Mouse (Mus musculus) neural tube, embryonic 10.5 days (tissue): ENCODE results near the gene Camta1.

Experiments used
- DNase-seq: peaks from one replicate; pipeline ENCODE4 v3.0.0-alpha.2; 2017; ENCODE audit warnings: low spot score; ENCODE audit errors: extremely low spot score

Gene Camta1

DNA sequence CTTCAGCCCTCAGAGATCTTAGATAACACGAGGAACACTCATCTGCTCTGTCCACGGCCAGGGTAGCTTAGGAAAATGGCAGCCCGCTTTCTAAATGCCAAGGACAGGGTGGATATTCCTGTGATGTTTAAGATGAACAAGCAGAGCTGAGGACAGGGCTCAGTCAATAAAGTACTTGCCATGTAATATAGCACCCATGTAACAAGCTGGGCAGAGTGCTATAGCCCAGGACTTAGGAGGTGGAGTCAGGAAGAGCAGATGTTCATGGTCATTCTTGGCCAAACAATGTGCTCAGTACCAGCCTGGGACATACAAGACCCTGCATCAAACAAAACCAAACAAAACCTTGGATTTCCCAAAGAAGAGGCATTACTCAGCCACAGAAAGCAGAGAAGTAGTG is 407.6 kb downstream of the Camta1 start:
- DNase-seq = no peak

DNA sequence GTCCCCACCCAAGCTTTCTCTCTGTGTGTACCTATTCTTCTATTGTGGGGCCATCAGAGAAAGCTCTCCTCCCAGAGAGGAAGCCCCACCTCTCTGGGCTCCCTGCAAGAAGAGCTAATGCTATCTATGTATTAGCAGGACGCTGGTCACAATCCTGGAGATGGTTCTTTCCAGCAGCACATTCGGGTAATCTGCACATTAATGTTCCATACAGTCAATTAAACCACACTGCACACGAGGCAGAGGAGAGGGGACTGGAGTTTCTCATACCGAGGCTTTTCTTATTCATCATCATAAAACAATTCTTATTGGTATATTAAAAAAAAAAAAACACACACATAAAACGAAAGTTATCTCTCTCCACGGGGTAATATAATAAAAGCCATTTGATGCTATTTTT is 409.8 kb downstream of the Camta1 start:
- DNase-seq = no peak

DNA sequence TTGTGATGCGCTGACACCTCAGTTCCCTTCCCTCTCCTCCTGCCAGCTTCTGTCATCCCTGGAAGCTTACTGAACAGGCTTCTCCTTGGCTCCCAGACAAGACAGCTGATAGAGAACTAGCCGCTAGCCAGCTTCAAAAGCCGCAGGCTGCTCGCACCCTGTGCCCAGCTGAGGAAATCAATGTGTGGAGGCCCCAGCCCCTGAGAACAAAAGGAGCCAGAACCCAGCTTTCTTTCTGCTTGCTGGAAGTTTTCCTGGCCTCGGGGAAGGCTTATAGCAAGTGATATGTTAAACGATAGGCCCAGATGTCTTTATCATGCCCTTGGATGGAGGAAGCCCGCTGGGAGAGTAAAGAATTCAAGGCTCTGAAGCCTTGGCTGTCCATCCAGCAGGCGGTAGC is 411.7 kb downstream of the Camta1 start:
- DNase-seq = no peak

DNA sequence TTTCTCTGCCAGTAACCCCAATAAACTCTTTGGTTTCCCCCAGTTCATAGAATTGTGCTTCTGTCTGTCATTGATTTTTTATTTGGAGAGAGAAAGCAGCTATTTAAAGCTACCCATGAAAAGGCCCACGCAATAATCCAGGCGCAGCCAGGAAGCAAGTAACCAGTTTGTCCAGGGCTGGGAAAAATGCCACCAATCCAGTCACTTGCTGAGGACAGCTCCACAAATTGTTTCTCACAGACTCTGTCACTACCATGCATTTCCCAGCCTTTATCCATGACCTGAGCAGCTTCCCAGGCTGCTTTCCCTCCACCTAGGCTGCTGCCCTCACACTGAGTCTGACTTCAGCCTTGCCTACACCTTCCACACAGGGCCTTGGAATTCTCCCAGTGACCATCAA is 413.3 kb downstream of the Camta1 start:
- DNase-seq = no peak

DNA sequence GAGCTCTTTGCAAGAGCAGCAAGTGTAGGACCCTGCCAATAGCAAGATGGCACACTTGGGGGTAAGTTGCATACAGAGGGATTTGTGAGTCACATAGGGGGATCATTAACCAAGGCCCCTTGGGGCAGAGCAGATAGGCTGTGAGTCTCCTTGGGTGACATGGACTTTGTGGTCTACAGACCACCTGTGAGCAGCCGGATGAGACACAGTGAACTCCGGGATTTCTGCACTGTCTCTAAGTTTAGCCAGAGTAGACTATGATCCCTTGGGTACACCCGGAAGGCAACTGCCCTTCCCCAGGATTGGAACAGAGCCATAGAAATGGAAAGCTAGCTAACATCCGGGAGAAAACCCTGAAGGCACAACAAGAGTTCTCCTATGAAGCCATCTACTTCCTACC is 417.0 kb downstream of the Camta1 start:
- no peak for DNase-seq

DNA sequence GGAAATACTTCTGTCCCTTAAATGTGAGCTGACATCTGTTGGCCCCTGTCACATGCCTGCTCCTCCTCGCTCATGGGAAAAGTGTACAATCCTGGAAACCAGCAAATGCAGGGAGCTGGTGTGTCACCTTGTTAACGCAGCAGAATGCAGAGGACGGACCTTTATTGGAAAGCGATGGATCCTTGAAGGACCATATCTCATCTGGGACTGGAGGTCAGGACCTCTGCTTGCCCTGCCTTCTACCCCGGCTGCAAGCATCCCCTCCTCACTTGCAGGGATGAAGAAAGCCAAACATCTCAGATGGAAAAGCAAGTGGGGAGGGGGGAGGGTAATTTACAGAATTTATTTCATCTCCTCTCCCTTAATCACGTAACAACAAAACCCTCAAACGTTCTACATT is 423.1 kb downstream of the Camta1 start:
- peak; percentile 24 for DNase-seq

DNA sequence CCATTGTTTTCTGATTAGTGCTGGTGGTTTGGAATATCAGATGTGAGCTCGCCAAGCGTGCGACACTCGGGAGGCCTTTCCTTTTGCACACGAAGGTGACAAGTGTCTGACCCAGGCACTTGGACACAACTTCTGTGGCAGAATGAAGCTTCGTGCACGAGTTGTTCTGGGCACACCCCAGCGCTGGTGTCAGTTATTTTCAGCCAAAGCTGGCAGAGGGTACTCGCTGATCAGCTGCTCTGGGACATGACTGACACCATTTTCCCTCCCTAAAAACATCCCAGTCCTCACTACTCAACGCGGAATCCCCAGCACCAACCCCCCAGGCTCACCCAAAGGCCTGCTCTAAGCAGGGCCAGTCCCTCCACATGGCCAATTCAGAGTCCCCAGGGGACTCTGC is 423.8 kb downstream of the Camta1 start:
- no peak for DNase-seq

DNA sequence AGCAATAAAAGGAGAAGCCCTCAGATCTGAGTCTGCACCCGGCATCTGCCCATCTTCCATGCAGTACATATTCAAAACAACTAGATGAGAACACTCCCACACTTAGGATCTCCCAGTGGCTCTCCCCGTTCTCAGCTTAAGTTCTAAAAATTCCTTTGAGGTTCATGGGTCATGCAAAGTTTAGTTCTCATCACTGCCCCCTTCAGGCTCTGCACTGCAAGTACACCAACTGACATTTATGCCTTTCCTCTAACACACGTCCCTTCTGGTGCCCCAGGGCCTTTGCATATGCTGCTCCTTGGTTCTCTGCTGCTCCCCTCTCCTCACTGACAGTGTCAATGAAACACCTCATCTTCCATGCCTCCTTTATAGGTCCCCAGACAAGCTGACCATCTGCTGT is 436.5 kb downstream of the Camta1 start:
- DNase-seq = no peak

DNA sequence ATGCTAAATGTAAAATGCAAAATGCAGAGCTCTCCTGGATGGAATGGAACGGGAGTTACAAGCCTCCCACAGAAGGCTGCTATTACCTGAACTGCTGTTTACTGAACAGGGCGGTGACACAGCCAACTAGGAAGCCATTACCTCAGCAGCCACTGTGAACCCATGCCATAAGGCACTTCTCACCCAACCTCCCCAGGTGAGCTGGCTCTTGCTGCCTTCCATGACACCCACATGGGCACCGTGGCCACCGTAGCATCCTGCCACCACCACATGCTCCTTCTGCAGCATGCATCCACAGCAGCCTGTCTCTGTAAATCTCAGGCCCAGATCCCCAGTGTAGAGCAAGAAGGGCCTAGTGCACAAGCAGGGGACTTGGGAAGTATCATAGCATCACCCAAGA is 438.8 kb downstream of the Camta1 start:
- no peak for DNase-seq

DNA sequence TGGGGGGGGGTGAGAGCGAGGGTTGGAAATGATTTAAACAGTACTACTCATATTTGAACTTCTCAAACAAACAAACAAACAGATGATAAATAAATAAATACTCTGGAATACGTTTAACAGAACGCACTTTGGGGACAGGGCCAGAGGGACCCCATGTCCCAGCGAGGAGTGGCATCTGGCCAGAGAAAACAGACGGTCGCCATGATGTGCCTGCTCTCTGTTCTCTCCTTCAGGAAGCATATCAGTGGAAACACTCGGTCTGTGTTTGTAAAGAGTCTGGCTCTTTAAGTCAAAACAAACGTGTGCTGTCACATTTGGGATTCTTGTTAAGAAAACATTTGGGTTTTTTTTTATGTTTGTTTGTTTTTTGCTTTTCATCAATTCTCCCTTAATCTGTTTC is 439.3 kb downstream of the Camta1 start:
- DNase-seq = no peak

DNA sequence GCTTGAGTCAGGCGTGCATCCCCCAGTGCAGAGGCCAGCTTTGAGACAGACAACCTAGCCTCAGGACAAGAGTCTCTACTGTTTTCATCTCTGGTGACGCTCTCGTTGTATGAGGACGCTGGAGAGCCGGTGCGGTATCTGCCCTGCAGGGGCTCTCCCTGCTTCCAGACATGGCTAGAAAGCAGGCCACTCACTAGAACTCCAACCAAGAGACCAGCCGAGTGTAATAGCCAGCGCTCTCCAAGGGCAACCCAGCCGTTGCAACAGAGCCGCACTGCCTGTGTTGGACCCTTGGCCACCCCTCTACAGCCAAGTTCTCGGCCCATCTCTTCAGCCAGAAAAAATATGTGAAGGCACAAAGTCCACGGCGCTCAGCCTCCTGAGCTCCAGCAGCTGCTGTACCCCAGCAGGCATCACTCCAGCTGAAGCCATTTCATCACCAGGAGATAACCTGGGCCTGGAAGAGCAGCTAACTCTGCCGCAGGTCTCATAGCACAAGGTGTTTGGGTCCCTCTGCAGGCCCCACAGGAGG is 443.3 kb downstream of the Camta1 start:
- no peak for DNase-seq

DNA sequence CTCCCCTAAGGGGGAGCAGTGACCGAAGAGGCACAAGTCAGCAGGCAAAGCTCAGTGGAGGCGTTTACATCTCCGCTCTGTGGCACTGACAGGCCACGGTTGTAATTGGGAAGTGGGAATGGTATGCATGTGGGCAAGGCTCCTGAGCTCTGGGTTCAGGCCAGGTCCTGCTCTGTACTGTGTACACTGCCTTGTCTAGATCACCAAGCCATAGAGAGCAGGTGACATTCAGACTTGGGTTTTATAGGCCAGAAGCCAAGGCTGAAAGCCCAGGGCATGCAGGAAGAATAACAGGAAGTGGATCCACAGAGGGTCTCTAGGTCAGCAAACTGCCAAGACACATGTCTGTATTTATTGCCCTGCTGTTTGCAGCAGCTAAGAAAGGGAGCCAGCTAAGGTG is 445.9 kb downstream of the Camta1 start:
- no peak for DNase-seq

DNA sequence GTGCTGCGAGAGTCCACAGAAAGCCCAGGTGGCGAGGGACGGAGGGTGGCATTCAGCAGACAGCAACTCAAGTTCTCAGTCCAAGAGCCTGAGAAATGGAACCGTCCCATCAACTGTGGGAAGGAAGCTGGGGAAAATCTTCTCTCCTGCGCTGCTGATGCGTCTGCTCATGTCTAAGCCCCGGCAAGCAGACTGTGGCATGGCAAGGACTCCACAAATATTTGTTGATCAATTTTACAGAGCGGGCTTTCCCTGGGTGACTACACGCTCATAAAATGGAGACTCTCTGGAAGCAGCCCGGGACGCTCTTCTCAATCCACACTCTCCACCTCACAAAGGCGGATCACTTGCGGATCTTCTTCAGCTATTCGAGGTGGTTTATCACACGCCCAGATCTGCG is 446.3 kb downstream of the Camta1 start:
- DNase-seq = no peak

DNA sequence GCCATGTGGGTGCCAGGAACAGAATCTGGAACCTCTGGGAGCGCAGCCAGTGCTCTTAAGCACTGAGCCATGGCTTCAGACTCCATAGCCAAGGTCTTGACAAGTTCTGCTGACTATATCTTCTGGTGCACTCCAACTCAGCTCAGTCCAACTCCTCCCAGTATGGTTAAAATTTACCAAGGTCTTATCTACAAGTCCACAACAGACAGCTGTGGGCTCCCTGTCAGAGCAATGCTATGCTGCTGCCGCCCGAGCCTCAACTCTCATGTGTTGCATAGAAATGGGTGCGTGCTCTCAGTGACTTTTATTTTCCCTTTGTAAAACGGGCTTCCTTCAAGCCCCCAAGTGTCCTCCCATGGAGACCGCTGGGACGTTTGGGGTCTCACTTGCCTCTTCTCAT is 446.7 kb downstream of the Camta1 start:
- no peak for DNase-seq

DNA sequence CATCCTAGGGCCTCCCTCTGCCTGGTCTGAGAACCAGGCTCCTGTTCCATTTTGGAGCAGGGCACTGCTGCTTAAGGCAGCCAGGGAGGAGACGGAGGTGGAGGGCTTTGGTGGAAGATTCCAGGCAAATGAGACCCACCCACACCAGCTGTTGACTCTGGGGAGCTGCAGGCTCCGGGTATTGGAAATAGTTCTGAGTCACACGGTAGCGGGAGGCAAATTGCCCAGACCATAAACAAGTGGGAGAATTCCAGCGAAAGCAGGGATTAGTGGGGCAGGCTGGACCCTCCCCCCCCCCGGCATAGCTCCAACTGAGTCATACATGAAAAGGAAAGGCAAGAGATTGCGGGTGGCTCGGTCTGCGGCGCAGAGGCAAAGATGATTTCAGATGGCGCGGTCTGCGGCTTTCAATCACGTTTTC is 450.0 kb downstream of the Camta1 start:
- no peak for DNase-seq

DNA sequence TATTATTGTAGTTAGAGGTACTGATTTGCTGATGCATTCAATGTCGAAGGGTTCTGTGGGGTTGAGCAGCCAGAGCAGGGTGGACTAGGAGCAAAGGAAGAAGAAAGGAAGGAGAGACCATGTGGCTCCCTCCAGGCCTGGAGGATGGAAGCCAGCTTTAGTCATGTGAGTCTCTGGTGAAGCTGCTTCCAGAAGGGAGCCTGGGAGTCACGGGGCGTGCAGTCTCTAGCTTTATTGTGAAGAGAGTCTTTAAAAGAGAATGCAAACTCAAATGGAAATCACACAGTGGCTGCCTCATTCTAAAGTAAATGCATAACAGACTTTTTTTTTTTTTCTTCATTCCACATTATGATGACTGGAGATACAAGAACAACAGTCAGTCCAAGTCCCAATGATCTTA is 450.7 kb downstream of the Camta1 start:
- DNase-seq = no peak

DNA sequence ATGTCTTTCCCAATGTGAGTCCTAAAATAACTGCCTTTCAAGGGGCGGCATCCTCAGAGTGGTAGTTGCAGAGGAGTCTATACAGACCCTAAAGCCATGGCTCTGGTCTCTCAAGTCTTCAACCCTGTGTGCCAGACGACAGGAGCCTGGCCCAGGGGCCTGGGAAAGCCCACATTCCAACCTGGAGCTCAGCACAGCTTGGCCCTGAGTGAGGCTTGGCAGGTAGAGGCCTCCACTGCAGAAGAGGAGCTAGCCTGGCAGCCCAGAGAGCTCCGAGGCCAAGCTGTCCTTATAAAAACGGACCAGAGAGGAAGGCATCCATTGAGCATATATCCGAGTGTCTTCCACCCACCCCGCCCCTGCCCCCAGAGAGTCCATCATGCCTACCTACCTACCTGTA is 452.4 kb downstream of the Camta1 start:
- DNase-seq = no peak

DNA sequence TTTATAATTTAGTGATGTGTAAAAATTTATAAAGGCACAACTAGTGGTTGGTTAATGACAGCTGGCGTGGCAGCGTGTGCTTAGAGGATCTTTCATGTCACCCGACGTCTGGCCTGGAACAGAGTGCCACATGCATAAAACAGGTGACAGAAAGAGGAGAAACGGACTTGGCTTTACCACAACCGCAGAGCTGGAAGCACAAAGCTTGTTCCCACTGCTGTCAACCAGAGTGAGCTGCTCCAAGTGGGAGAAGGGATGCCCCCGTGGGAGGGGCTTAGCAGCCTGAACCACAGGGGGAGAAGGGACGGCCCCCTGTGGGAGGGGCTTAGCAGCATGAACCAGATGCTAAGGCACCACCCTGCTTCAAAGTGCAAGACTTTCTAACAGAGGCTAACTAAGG is 452.9 kb downstream of the Camta1 start:
- DNase-seq = no peak

DNA sequence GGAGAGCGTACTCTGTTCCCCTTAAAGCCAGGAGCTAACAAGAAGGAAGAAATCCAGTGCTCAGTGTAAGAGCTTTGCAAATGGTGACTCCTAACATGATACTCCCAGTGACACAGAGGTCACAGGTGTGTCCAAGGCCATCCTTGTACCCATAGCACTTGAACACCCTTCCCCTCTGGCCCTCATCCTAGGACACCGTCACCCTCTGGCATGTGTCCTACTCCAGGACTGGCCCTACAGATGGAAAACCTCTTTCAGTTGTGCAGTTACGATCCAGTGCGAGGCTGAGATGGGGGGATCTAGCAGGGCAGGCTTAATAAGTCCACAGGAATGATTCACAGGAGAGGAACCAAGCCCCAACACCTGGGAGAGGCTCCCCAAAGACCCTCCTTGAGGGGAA is 453.4 kb downstream of the Camta1 start:
- DNase-seq = no peak

DNA sequence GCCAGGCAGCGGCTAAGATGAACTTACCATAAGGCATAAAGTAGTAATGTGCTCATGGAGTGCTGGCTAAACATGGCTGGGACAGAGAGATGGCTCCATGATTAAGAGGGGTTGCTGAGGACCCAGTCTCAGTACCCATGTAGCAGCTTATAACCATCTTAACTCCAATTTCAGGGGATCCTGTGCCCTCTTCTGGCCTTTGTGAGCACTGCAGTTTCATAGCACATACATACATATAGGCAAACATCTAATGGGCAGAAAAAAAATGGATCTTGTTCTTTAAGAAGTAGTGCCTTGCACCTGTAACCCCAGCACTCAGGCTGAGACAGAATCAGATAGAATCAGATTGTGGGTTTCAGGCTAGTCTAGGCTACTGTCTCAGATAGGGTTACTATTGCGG is 454.5 kb downstream of the Camta1 start:
- DNase-seq = no peak

DNA sequence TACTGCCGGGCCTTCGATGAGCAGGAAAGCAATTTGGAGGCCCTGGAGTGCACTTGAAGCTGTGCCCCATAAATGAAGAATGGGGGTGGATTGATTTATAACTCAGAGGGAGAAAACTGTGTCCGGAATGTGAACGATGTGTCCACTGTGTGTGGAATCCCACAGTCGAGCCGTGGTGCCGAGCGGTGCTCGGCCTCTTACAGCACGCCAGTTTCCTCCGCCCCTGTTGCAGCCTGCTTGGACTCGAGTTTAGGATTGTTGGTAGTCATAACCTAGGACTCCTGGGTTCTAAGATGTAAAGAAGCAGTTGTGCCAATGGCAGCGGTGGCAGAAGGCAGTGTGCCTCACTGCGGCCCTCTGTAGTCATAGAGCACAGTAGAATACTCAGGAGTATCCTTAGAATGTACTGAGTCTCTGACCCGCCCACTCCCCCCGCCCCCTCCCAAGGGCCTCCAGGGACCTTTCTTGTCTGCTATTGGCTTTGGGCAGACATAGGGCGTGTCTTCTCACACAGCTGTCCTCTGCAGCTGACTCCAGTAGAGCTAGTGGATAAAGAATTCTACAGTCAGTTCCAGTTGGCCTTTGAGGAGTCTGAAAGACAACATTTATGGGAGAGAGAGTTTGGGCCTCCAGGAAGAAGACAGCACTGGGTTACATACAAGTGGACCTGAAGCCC is 457.0 kb downstream of the Camta1 start:
- no peak for DNase-seq

DNA sequence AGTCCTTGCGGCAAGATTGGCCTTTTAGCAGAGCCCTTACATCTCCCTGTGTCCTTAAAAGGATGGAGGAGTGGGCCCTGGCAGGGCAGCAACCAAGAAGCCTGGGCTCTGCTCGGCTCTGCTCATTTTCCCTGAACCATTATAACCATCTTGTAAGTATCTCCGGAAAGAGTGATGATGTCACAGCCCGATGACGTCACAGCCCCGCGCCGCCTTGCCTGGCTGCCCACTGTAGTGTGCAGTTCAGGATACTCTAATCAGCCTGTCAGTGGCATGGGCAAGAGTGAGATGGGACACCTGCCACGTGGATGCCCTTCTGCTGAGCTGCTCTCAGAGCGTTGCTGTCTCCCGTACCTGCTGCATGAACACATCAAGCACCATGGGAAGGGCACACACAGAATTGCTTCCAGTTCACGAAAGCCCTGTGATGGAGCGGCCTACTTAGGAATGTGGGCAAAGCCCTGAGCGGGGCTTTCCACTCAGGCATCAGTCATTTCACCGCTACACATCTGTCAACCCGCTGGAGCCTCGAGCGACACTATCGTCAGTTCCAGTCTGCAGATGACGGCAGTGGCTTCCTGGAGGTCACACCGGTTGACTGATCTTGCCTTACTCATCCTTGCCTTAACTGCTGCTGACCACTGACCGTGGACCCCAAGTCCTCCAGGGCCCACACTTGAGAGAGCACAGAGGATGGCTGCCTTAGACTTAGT is 459.8 kb downstream of the Camta1 start:
- DNase-seq = no peak

DNA sequence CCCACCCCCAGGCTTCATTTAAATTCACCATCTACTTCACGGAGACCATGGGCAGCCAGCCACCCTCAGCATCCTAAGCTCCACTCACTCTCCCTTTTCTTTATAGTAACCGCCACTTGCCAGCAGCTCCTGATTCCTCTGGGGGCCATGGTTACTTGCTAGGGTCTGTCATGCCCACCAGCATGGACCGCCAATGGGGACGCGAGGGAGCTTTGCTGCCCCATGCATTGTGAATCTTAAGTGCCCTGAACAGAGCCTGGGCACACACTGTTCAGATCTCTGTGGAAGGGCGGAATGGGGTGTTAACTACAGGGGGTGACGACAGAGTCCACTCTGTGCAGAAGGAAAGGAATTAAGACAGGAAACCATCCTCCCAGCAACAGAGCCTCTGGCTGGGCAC is 465.1 kb downstream of the Camta1 start:
- DNase-seq = no peak
